Mouse (Mus musculus) mouse embryonic stem cell (cell line): ENCODE data around the gene Dlx3.

ENCODE experiments used
- in situ Hi-C, 2 experiments: fragments of 300-500 bp; cut with MboI; formaldehyde crosslinking; loops; 1 replicate in 1 of 2; 3 replicates in 1 of 2; pipeline ENCODE4 v1.14.3; 2019 to 2020; ENCODE audit warnings: low sequenced_read_pairs in 2 of 2, low pct_unique_long_range_greater_than_20kb in 1 of 2, mixed read lengths in 1 of 2; ENCODE audit not compliant: unreplicated experiment in 1 of 2

Dlx3 gene

DNA sequence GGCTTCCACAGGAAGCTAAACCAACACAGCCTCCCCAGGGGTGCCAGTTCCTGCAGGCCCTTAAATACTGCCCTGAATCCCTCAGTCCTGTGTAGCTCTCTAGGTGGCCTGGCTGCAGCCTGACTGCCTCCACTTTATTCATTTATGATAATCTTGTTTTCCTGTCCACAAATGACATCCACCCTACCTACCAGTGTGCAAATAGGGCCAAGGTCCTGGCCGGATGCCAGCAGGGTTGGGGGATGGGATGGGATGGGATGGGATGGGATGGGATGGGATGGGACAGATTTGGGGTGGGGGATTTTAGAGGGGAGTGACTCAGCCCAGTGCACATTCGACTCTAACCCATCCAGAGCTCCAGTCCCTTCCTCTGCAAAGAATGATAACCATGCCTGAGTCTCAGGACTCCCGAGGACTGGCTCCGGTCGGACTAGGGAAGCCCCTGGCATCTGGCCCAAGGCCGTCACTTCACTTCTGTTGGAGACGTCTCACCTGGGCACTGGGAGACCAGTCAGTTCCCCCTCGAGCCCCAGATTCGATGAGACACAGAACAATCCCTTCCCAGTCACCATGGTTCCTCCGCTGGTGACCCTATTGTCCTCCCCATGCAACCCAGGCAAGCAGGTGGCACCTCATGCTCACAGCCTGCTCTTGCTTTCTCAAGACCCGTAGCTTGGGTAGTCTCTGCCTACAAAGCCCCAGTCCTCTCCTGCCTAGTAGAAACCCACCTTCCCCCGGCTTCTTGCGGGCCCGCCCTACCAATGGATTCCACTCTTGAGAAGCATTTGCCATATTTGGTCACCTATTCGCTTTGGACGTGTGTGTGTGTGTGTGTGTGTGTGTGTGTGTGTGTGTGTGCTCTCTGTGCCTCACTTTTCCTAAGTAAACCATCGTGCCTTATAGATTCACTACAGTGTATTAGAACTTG, 32.4 kb upstream of the Dlx3 start:
- in situ Hi-C loops, result no loop called here

DNA sequence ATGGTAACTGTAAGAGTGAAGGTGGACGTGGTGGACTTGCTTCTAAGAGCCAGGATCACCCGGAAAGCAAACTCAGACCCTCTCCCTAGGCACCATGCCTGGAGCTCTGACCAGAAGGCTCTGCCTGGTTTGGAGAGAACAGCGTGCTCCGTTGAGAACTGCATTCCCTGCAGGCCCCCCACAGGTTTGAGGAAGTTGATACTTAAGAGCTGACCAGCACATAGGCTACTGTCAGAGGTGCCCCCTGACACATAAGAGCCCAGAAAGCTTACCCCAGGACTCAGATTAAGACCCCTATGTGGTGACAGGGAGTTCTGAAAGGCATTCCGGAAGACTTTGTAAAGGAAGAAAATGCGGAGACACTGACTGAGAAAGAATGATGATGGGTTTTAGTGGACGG, 31.6 kb upstream of the Dlx3 start:
- in situ Hi-C loops, result no loop called here

DNA sequence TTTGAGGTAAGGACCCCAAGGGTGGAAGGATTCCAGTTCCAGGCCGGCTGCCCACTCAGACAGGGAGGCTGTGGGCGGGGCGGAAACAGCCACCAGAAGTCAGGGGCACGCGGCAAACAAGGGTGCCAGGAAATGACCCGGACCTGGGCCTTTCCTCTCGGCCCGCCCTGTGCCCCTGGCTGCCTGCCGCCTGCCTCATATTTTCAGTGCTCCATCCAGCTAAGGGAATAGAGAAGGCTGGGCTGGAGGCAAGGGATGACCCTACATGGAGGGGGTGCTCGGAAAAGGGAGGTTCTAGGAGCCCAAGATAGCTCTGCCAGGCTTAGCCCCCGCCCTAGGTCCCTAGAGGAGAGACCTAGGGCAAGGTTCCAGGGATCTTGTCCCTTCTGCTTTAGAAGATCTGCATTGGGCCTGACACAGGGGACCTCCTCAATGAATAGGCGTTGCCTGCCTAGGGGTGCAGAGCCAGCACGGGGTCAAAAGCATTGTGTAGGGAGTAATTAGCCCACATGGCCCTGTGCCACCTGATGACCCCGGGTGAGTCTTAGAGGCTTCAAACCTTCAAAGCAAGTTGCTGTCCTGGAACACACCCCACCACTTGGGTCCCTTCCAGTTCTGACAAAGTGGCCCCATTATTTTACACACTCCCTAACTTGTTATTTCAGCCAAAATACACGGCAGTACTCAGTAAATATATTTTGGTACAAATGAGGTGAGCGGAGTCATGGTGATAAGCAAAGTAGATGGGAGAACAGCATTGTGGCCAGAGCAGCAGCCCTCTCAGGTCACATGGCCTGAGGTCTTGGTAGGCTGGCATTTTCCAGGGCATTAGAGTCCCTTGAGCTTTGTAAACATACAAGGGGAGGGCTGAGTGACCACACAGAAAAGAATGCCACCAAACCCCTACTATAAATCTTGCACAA, 30.8 kb upstream of the Dlx3 start:
- in situ Hi-C loops, result no loop called here

DNA sequence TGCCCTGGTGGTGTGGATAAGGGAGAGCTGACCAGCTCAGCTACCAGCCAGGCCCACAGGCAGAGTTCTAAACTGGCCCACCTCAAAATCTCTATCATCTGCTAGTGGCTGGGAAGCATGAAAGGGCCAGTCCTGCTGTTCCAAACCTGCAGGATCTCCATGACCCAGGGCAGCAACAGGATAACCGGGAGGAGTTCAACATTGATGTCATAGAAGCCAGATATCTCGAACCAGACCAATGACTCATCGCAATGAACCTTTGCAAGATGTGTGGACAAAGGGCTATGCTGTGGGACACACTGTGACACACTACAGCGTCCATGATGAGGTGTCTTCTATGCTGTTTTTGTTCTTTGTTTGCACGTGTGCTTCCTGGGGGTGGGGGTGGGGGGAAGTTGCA, 26.8 kb upstream of the Dlx3 start:
- in situ Hi-C loops, result no loop called here

DNA sequence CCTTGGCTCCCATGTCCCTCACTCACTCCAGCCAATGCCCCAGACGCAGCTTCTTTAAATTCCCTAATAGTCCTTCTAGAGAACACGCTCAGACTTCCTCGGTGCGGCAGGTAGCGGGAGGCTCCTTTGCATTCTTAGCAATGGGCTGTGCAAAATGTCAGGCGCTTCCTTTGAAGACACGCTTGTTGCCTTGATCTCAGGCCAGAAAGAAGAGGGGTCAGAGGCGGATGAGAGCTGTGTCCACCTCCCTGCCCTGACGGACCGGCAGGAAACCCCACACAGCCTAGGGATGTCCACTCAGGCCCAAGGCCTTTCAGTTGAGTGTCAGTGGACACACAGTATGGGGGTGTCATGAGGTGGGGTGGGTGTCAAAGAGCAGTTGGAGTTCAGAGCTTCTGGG, 24.3 kb upstream of the Dlx3 start:
- in situ Hi-C loops, result no loop called here

DNA sequence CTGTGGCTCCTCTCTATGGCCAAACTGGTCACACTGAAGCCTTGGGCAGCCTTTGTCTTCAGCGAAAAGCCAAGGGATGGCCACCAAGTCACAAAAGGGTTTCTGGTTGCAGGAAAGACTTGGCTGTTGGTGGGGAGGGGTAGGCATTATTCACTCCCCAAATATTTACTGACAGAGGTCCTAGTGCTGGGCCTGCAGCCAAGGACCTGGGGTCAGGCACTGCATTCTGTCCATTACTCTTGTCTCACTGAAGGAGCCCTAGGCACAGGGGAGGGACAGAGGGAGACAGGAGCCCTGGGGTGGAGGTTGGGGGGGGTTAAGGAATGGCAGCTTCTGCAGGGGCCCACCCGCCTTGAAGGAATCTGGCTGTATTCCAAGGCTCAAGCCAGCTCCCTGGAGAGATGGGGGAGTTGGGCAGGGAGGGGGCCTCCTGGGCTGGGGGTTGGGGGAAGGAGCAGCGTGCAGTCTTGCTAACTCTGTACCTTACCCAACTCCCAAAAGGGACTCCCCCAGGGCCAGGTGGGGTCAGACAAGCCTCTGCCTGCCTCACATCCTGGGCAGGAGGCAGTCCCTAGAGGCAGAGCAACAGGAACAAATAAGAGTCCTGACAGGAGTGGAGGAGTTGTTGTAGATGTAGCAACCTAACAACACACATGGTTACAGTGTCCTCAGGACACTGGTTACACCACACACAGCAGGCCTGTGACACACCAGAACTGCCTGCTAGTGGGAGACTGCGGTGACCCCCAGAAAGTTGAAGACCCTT, 23.1 kb upstream of the Dlx3 start:
- in situ Hi-C loops, result no loop called here

DNA sequence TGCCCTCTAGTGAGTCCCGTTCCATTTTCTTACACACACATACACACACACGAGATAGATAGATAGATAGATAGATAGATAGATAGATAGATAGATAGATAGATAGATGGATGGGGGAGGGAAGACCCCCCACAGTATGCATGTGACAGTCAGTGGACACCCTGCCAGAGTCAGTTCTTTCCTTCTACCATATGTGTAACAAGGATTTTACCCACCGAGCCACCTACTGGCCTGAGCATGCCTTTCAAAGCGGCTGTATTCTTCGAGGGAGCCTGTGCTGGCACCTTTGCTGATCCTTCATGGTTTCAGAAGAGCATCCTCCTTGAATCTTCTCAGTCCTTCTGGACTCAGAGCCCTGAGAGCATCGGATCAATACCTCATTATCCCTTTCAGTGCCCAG, 22.0 kb upstream of the Dlx3 start:
- in situ Hi-C loops, result no loop called here

DNA sequence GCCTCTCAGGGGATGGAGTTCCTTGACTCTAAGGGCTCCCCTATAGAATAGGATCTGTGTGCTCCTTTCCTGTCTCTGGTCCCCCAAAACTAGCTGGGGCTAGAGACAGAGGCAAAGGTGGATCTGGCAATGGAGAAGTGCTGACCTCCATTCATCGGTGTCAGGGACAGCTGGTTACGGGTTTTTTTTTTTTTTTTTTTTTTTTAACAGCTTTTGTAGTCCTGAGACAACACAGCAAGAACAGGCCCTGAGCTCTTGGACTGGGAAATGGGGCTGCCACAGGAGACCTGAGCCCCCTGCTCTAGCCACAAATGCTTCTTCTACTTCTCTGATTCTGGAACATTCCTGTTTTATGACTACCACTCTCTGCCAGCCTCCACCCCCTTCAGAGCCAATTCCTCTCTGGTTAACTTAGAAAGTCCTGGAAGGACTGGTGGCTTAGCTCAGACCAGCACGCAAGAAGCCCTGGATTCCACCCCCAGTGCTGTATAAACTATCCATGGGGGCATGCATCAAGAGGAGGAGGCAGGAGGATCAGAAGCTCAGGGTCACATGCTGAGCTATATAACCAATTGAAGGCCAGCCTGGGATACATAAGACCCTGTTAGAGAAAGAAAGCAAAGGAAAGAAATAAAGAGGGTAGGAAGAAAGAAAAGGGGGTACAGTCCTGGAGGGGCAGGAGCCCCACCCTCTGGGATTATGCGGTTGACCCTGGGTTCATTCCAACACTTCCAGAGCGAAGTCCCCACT, 21.4 kb upstream of the Dlx3 start:
- in situ Hi-C loops, result no loop called here

DNA sequence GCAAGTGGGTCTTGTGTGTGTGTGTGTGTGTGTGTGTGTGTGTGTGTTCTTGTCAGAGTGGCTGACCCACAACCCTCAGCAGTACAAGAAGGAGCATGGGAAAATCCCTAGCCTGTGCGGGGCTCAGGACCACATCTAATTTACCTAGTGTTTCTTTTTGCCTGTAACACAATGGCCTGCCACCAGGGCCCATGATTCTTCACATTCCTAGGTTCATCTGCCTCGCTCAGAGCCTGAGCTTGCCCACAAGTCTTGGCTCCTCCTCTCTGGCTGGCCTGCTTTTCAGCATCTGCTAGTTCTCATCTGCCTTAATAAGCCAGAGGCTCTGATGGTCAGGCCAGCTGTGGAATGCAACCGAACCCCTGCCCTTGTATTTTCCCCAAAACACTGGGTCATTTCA, 19.5 kb upstream of the Dlx3 start:
- in situ Hi-C loops, result loop anchor here in 1 of 2 experiments (25.0 kb wide), 1 partner anchor 412 kb away; the partner anchor contains the start of gene Nxph3

DNA sequence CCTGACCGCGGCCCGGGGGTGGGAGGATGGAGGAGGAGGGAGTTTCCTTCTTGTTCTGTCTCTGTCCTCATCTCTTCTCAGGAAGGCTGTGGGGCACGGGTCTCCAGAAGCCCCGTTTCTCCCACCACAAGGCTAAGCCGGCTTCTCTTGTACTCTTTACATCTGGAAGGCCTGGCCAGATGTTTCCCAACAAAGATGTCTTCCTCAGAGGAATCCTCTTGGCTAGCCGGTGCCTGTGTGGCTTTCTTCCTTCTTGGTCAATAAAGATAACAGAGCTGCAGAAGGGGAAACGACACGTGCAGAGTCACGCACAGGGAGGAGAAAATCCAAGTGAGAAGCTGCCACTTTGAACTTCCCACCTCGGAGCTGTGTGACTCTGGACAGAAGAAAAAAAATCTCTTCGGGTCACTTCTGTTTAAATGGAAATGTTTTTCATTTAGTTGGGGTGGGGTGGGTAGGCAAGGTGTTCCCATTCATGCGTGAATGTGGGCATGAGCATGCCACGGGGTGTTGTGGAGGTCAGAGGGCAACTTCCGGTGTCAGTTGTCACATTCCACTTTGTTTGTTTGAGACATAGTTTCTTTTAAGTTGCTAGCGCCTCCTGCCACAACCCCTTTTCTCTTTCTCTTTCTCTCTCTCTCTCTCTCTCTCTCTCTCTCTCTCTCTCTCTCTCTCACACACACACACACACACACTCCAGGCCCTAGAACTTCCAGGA, 18.7 kb upstream of the Dlx3 start:
- in situ Hi-C loops, result loop anchor here in 1 of 2 experiments (25.0 kb wide), 1 partner anchor 411 kb away; the partner anchor contains the start of gene Nxph3

DNA sequence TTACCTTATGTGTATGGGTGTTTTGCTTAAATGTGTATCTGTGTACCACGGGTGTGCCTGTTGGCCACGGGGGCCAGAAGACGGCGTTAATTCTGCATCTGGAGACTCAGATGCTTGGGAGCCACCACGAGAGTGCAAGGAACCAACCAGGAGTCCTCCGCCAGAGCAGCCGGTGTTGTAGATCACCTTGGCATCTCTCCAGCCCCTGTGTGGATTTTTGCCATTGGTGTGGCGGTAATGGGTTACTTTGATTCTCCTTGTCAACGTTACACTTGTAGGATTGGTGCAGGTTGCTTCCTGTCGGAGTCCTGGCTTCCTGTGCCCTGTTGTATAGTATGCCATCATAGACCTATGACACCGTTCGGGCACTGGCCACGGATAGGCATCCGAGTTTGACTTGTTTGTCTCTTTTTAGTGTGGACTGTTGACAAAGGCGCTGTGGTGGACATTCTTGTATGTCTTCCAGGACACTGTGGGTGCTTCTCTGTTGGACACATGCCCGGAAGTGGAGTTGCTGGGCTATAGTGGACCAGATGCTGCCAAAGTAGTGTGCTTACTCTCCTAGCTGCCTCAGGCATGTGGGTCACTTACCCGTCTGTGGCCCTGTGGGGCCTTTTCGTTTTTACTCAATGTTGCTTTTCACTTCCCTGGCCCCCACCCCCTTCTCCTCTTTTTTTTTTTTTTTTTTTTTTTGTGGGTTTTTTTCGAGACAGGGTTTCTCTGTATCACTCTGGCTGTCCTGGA, 17.6 kb upstream of the Dlx3 start:
- in situ Hi-C loops, result loop anchor here in 1 of 2 experiments (25.0 kb wide), 1 partner anchor 410 kb away; the partner anchor contains the start of gene Nxph3

DNA sequence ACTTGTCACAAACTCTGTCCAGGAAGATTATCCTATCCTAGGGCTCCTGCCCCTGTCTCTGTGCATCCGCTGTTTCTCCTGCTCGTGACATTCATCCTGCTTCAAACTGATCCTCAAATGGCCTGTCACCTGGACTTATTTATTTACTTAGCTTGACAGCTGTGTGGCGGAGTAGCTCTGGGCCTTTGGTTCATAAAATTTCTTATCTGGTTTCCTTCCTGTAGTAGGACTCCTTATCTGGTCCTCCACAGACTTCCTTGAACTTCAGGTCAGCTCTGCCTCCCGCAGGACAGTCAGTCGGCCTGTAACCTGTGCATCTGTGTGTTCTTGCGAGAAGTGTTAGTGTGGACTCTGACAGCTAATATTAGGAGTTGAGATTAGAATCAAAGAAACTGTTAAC, 15.7 kb upstream of the Dlx3 start:
- in situ Hi-C loops, result loop anchor here in 1 of 2 experiments (25.0 kb wide), 1 partner anchor 408 kb away; the partner anchor contains the start of gene Nxph3

DNA sequence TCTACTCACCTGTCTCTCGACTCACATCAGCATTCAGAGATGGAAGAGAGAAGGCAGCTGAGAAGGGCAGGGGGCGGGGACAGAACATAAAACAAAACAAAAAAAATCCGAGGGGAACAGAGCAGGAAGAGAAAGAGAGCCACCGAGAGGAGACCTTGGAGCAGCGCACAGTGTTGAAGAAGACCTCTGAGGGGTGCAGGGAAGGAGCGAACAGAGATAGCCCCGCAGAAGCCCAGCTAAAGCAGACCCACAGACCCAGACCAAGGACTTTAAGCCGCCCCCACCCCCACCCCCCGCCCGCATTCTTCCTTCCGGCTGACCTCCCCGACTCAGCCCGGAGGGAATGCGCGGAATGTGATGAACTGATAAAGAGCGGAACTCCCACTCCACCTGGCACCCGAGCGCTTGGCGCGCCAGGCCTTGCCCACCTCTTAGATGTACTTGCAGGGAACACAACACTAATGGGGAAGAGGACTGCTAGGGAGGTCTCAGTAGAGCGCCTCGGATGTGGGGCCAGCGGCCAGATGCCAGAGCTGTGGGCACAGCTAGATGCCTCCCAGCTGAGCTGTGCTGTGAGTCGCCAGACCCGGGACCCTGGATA, 14.5 kb upstream of the Dlx3 start:
- in situ Hi-C loops, result loop anchor here (5.0 to 25.0 kb wide), 2 partner anchors 63 to 407 kb away; partner anchors contain the start of genes Nxph3 (in 1 of the 2) and Pdk2 (in 1 of the 2)

DNA sequence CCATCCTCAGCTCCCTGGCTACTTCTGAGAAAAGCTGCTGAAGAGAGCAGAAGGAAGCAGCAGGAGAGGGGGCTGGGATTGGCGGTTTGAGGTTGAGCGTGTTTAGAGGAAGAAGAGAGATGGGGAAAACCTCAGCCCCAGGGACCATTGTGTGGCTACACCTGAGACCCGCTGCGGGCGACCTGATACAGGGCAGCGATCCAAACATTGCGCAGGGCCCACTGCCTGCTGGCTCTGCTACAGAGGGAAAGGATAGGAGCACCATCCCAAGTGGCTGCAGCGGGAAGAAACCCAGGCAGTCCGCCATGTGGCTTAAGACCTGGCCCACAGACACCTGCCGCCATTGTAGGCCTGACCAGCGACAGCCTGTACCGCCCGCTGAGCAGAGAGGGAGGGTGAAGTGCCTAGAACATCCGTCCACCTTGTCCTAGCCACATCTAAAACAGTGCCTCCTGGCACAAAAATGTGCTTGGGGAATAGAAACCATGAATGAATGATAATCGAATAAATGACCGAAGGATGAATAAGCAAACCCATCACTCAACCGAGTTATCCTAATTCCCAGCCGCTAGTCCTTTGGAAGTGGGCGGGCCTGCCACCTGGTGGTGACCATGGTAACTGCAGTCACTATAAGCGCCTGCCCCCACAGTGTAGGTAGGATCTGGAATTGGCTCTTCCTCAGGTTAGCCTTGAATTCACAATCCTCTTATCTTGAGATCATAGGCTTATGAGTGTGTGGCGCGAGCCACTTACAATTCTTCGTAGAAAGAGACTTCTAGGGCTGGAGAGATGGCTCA, 13.3 kb upstream of the Dlx3 start:
- in situ Hi-C loops, result loop anchor here (5.0 to 25.0 kb wide), 2 partner anchors 64 to 406 kb away; partner anchors contain the start of genes Nxph3 (in 1 of the 2) and Pdk2 (in 1 of the 2)

DNA sequence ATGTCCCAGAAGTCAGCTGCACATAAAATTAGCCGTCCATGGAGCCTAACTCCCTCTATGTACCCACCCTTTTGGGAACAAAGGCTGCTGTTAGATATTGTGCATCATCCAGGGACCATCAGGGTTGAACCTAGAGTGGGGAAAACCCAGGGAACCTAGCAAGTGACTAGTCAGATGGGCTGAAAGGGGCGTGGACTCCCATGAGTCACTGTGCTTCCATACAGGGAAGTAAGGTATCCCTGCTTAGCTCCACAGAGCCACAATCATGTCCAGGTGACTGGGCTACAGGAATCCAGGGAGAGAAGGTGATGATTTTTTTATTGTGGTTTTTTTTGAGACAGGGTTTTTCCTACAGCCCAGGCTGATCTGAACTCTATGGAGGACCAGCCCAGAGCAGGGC, 10.9 kb upstream of the Dlx3 start:
- in situ Hi-C loops, result loop anchor here (5.0 to 25.0 kb wide), 2 partner anchors 67 to 403 kb away; partner anchors contain the start of genes Nxph3 (in 1 of the 2) and Pdk2 (in 1 of the 2)
